Mouse (Mus musculus) large intestine, adult 2 months (tissue): ENCODE data around the gene Elovl1. TPM values are rescaled to one million over a fixed set of nuclear protein-coding genes. Genes with fewer than 3 reads are reported as not detected.

Experiments
- polyA plus RNA-seq: library from polyadenylated mRNA; depleted of rRNA; stranded (reverse); fragments of >200 nt; gene quantifications from 2 replicates; pipeline ENCODE4 v1.2.3, GENCODE M21; 2012; rRNA removed

Elovl1 gene
- polyA plus RNA-seq, 1 experiment: 399 TPM

Other genes starting within 250 kb of the Elovl1 start
- 18.5 and 27.8 TPM in 2 replicates for gene Kdm4a, start 248.1 kb upstream of the Elovl1 start, polyA plus RNA-seq
- 86.5 and 143 TPM in 2 replicates for gene Ptprf, start 136.7 kb upstream of the Elovl1 start, polyA plus RNA-seq
- gene Szt2, start 18.8 kb upstream of the Elovl1 start, polyA plus RNA-seq: 22.5 and 28.0 TPM in 2 replicates
- 44.9 and 48.6 TPM in 2 replicates for gene Med8, start 18.8 kb upstream of the Elovl1 start, polyA plus RNA-seq
- gene Cdc20, start 9.3 kb downstream of the Elovl1 start, polyA plus RNA-seq: 70.4 and 90.0 TPM in 2 replicates
- 0.02 and 0.08 TPM in 2 replicates for gene Mpl, start 29.4 kb downstream of the Elovl1 start, polyA plus RNA-seq
- gene Tie1, start 62.0 kb downstream of the Elovl1 start, polyA plus RNA-seq: 7.9 and 11.3 TPM in 2 replicates
- 93.0 and 123 TPM in 2 replicates for gene 2610528J11Rik, start 98.9 kb downstream of the Elovl1 start, polyA plus RNA-seq
- 47.8 and 53.0 TPM in 2 replicates for gene Tmem125, start 116.0 kb downstream of the Elovl1 start, polyA plus RNA-seq
- gene Cfap57, start 192.7 kb downstream of the Elovl1 start, polyA plus RNA-seq: 0.03 and 0.26 TPM in 2 replicates
- 22.8 and 24.3 TPM in 2 replicates for gene Ebna1bp2, start 192.7 kb downstream of the Elovl1 start, polyA plus RNA-seq
- not detected in 2 replicates for gene Olfr62, start 230.9 kb downstream of the Elovl1 start, polyA plus RNA-seq